In genomic region chr13:95643740-95644139, GRCm38 (mm10) we compare ENCODE assay signal across 18 mouse cellular contexts. TPM values are rescaled to one million over a fixed set of nuclear protein-coding genes. Genes with fewer than 3 reads are reported as not detected.
A peak's percentile ranks its signal among the peaks of the same experiment; 100 is the strongest.
DNase-seq lines count a peak whose midpoint lies in the region; ATAC-seq lines count a peak whose summit lies in the region.
"Had no signal": no experiment of that assay in that cellular context is flagged by ENCODE, and none has a peak within 500 bp of the region (broad histone marks: within the 10 kb centered on the region; RNA-seq: fewer than 3 reads in every experiment).

No protein-coding gene starts in this region.

- 0 out of 2 replicates have a peak, but pooled peaks cover 3% of the 10 kb centered on the region for H3K36me3 ChIP-seq in heart, embryonic 10.5 days
- H3K36me3 ChIP-seq in liver, embryonic 11.5 days (ENCODE audit: control insufficient read depth, insufficient read depth, low read length): peaks cover 2% of the 10 kb centered on the region; the same call in 1 of the 2 replicates
- no peaks in the 10 kb centered on the region for H3K36me3 ChIP-seq in embryonic facial prominence, embryonic 11.5 days (replicated peaks; ENCODE audit: control insufficient read depth, insufficient read depth, low read depth, low read length)
- H3K36me3 ChIP-seq in limb, embryonic 15.5 days: 0 out of 2 replicates have a peak, but pooled peaks cover 3% of the 10 kb centered on the region

- no peak overlapping the region for H3K4me2 ChIP-seq in liver, embryonic 11.5 days
- no peak overlapping the region for H3K4me2 ChIP-seq in embryonic facial prominence, embryonic 11.5 days (ENCODE audit: low read depth, low read length)
- H3K4me2 ChIP-seq in limb, embryonic 15.5 days: no peak overlapping the region

- 37% methylated on average over 7 of the region's 7 CpGs for whole genome bisulfite sequencing in heart, embryonic 10.5 days
- 57% methylated on average over 7 of the region's 7 CpGs for WGBS in liver, embryonic 11.5 days
- 53% methylated on average over 7 of the region's 7 CpGs for WGBS in embryonic facial prominence, embryonic 11.5 days
- WGBS in limb, embryonic 15.5 days: 27% methylated on average over 7 of the region's 7 CpGs

- H3K4me1 ChIP-seq in heart, embryonic 10.5 days: peaks cover 47% of the 10 kb centered on the region
- peaks cover 9% of the 10 kb centered on the region; the same call in 1 of the 2 replicates for H3K4me1 ChIP-seq in liver, embryonic 11.5 days (replicated peaks; ENCODE audit: control insufficient read depth, insufficient read depth, low read length)
- H3K4me1 ChIP-seq in embryonic facial prominence, embryonic 11.5 days (ENCODE audit: control insufficient read depth, insufficient read depth, low read length): peaks cover 3% of the 10 kb centered on the region
- H3K4me1 ChIP-seq in limb, embryonic 15.5 days: peaks cover 16% of the 10 kb centered on the region

- no peaks in the 10 kb centered on the region for H3K9me3 ChIP-seq in heart, embryonic 10.5 days
- H3K9me3 ChIP-seq in liver, embryonic 11.5 days (ENCODE audit: control insufficient read depth, low read length): no peaks in the 10 kb centered on the region
- H3K9me3 ChIP-seq in embryonic facial prominence, embryonic 11.5 days (replicated peaks; ENCODE audit: control insufficient read depth, low read length): no peaks in the 10 kb centered on the region
- no peaks in the 10 kb centered on the region for H3K9me3 ChIP-seq in limb, embryonic 15.5 days

- no peak overlapping the region for H3K4me3 ChIP-seq in heart, embryonic 10.5 days
- no peak overlapping the region for H3K4me3 ChIP-seq in liver, embryonic 11.5 days (ENCODE audit: low read depth, low read length)
- no peak overlapping the region for H3K4me3 ChIP-seq in embryonic facial prominence, embryonic 11.5 days (ENCODE audit: low read depth, low read length)
- no peak overlapping the region for H3K4me3 ChIP-seq in limb, embryonic 15.5 days

- intact Hi-C loops in heart, postnatal 36 days (cut with DNase I): no loop called here

- no peak overlapping the region for H3K9ac ChIP-seq in liver, embryonic 11.5 days (ENCODE audit: low read depth, low read length)
- H3K9ac ChIP-seq in embryonic facial prominence, embryonic 11.5 days (replicated peaks; ENCODE audit: low read length): no peak overlapping the region
- no peak overlapping the region for H3K9ac ChIP-seq in limb, embryonic 15.5 days

- H3K27me3 ChIP-seq in heart, embryonic 10.5 days (ENCODE audit: insufficient read depth, poor library complexity, severe bottlenecking): no peaks in the 10 kb centered on the region
- H3K27me3 ChIP-seq in liver, embryonic 11.5 days (replicated peaks; ENCODE audit: control insufficient read depth, insufficient read depth, low read length): no peaks in the 10 kb centered on the region
- no peaks in the 10 kb centered on the region for H3K27me3 ChIP-seq in embryonic facial prominence, embryonic 11.5 days (ENCODE audit: control insufficient read depth, insufficient read depth, low read length)
- H3K27me3 ChIP-seq in limb, embryonic 15.5 days: no peaks in the 10 kb centered on the region

- no peak for ATAC-seq in liver, embryonic 11.5 days (replicated peaks; ENCODE audit: low FRiP score)
- no peak for ATAC-seq in embryonic facial prominence, embryonic 11.5 days (replicated peaks; ENCODE audit: insufficient number of reproducible peaks, low FRiP score, low TSS enrichment, low read depth)
- no peak for ATAC-seq in limb, embryonic 15.5 days (ENCODE audit: insufficient number of reproducible peaks, low FRiP score, low TSS enrichment, low read depth)

- no peak for DNase-seq in heart, embryonic 10.5 days (ENCODE audit: low spot score)
- no peak for DNase-seq in heart, postnatal 36 days
- no peak for DNase-seq in liver, embryonic 11.5 days (ENCODE audit: low spot score)
- DNase-seq in liver: no peak
- peak; percentile 26 for DNase-seq in embryonic facial prominence, embryonic 11.5 days (ENCODE audit: low spot score)
- DNase-seq in urinary bladder, postnatal 4 days (ENCODE audit: low spot score in 2 of 2): no peak
- no peak for DNase-seq in cerebellum, postnatal 25 days
- DNase-seq: adrenal gland, postnatal 14 days; B cell, adult 2 months; cerebellum, adult 9-11 months; gastrocnemius, postnatal 10 days; heart, postnatal 14 days; kidney, postnatal 10 days; left cerebral cortex, postnatal 4 days; midbrain, embryonic 14.5 days; thymus, postnatal 14 days had no signal

- H3K27ac ChIP-seq in heart, embryonic 10.5 days: peak overlapping the region; percentile 80
- peak overlapping the region; percentile 20; the same call in 1 of the 2 replicates for H3K27ac ChIP-seq in liver, embryonic 11.5 days (ENCODE audit: low read depth, low read length)
- 0 out of 2 replicates have a peak overlapping the region, but pooled peaks have one; percentile 22 for H3K27ac ChIP-seq in embryonic facial prominence, embryonic 11.5 days (replicated peaks; ENCODE audit: low read depth, low read length)
- H3K27ac ChIP-seq in limb, embryonic 15.5 days: peak overlapping the region; percentile 60
- H3K27ac ChIP-seq: macrophage had no signal

RNA-seq across cellular contexts. Expression of gene F2r, which starts 25.5 kb away (rescaled TPM):
- 159 and 166 TPM in 2 replicates for polyA plus RNA-seq in heart, embryonic 10.5 days (2016; fragmentation: Nextera tagmentation; extraction: Ambion mirVana)
- total RNA-seq in heart, postnatal 36 days (2021): 10 to 100 TPM; 20.0 to 25.3 TPM
- 142 and 156 TPM in 2 replicates for polyA plus RNA-seq in liver, embryonic 11.5 days (2014; fragmentation: Nextera tagmentation; extraction: Ambion mirVana)
- polyA plus RNA-seq in embryonic facial prominence, embryonic 11.5 days (2014; fragmentation: Nextera tagmentation; extraction: Ambion mirVana): 133 and 144 TPM in 2 replicates
- 72.4 and 74.6 TPM in 2 replicates for polyA plus RNA-seq in limb, embryonic 15.5 days (2015; fragmentation: Nextera tagmentation; extraction: Ambion mirVana)

RNA-seq across cellular contexts. Expression of gene F2rl2, which starts 52.9 kb away (rescaled TPM):
- polyA plus RNA-seq in heart, embryonic 10.5 days (2016; fragmentation: Nextera tagmentation; extraction: Ambion mirVana): 2.6 and 4.8 TPM in 2 replicates
- under 1 TPM in 1 of 2 experiments, not detected in 1; 0.11 TPM for total RNA-seq in heart, postnatal 36 days (2021)
- polyA plus RNA-seq in liver, embryonic 11.5 days (2014; fragmentation: Nextera tagmentation; extraction: Ambion mirVana): 29.5 and 33.0 TPM in 2 replicates
- 3.0 and 3.2 TPM in 2 replicates for polyA plus RNA-seq in embryonic facial prominence, embryonic 11.5 days (2014; fragmentation: Nextera tagmentation; extraction: Ambion mirVana)
- 0.26 and 0.32 TPM in 2 replicates for polyA plus RNA-seq in limb, embryonic 15.5 days (2015; fragmentation: Nextera tagmentation; extraction: Ambion mirVana)

Comparison
In these comparisons a context has a peak if more than half of its experiments do, and no peak if none do; other contexts are left out.
1. H3K27ac ChIP-seq: peak in every context shown above with its lines; median percentile 80 in heart, embryonic 10.5 days; 60 in limb, embryonic 15.5 days; 22 in embryonic facial prominence, embryonic 11.5 days; 20 in liver, embryonic 11.5 days.